Mouse (Mus musculus): ENCODE results near the gene Cdk19. TPM values are rescaled to one million over a fixed set of nuclear protein-coding genes. Genes with fewer than 3 reads are reported as not detected.

Cdk19 gene
- polyA plus RNA-seq, 1 experiment: 31.0 TPM

DNA sequence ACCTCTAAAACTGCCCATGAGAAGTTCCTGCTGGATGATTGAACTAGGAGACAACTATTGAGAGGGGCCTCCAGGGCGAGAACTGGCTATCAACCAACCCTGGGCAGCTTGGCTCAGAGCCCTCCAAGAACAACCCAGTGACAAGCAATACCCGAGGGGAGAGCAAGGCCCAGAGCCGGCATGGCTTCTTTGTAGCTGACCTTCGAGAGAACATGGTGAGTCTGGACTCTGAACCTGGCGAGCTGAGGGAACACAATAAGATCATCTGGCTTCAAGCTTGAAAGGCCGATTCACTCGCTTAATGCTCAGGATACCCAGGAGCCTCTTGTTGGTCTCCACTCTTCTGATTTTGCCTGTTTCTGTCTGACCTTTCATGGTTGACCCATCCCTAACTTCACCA, 151.8 kb downstream of the Cdk19 start:
- no peaks in the 10 kb centered on the region for H3K36me3 ChIP-seq (ENCODE audit: control insufficient read depth, insufficient read depth, low read length)
- no peak overlapping the region for H3K4me3 ChIP-seq (ENCODE audit: control insufficient read depth, insufficient read depth, low read length)
- H3K27ac ChIP-seq (ENCODE audit: control insufficient read depth, insufficient read depth, low read length): no peak overlapping the region
- peaks cover 22% of the 10 kb centered on the region for H3K4me1 ChIP-seq (replicated peaks; ENCODE audit: control insufficient read depth, insufficient read depth, low read length)
- no peak for TF ChIP-seq POLR2A (IDR thresholded peaks at IDR 0.05; ENCODE audit: control insufficient read depth, extremely low read depth, insufficient read depth, low read length, poor library complexity)
- WGBS: 98% methylated on average over 7 of the region's 7 CpGs
- no peaks in the 10 kb centered on the region for H3K27me3 ChIP-seq (ENCODE audit: control insufficient read depth, insufficient read depth, low read length)
- no peak for DNase-seq

DNA sequence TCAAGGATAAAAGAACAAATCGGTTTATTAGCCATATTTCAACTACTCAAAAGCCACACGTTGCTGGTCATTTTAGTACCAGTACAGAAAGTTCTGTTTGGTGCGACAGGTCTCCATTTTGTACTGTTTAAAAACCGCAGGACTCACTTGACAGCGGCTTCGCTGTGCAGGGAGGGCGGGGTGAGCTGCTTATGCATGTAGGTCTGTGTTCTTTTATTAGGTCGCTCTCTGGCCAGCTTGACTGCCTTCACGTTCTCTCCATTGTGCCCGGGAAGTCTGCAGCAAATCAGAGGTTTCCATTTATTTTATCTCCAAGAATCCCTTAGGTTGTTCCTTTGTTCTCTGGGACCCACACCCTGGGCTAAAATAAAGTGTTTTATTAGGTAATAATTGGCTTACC, 152.4 kb downstream of the Cdk19 start:
- Histone ChIP-seq H3K27me3 (ENCODE audit: control insufficient read depth, insufficient read depth, low read length) (no peaks in the 10 kb centered on the region), H3K4me3 (ENCODE audit: control insufficient read depth, insufficient read depth, low read length) (no peak overlapping the region), H3K36me3 (ENCODE audit: control insufficient read depth, insufficient read depth, low read length) (no peaks in the 10 kb centered on the region), H3K4me1 (replicated peaks; ENCODE audit: control insufficient read depth, insufficient read depth, low read length) (peaks cover 25% of the 10 kb centered on the region), H3K27ac (ENCODE audit: control insufficient read depth, insufficient read depth, low read length) (no peak overlapping the region)
- 97% methylated on average over 10 of the region's 10 CpGs for WGBS
- no peak for TF ChIP-seq CTCF (IDR thresholded peaks at IDR 0.05; ENCODE audit: borderline replicate concordance, control insufficient read depth, extremely low read depth, insufficient read depth, low read length, poor library complexity)
- DNase-seq: no peak

- Histone ChIP-seq H3K4me1 (replicated peaks; ENCODE audit: control insufficient read depth, insufficient read depth, low read length) (peaks cover 41% of the 10 kb centered on the region), H3K4me3 (ENCODE audit: control insufficient read depth, insufficient read depth, low read length) (no peak overlapping the region), H3K27me3 (ENCODE audit: control insufficient read depth, insufficient read depth, low read length) (no peaks in the 10 kb centered on the region), H3K27ac (ENCODE audit: control insufficient read depth, insufficient read depth, low read length) (peak overlapping the region; percentile 24), H3K36me3 (ENCODE audit: control insufficient read depth, insufficient read depth, low read length) (no peaks in the 10 kb centered on the region)
- DNase-seq: no peak
- WGBS: 65% methylated on average over 9 of the region's 9 CpGs
- TF ChIP-seq CTCF (IDR thresholded peaks at IDR 0.05; ENCODE audit: borderline replicate concordance, control insufficient read depth, extremely low read depth, insufficient read depth, low read length, poor library complexity): no peak
- no peak for TF ChIP-seq POLR2A (IDR thresholded peaks at IDR 0.05; ENCODE audit: control insufficient read depth, extremely low read depth, insufficient read depth, low read length, poor library complexity)
These were observed 155.1 kb downstream of the Cdk19 start for GRCm38 (mm10) chr10:40494181-40495162.

DNA sequence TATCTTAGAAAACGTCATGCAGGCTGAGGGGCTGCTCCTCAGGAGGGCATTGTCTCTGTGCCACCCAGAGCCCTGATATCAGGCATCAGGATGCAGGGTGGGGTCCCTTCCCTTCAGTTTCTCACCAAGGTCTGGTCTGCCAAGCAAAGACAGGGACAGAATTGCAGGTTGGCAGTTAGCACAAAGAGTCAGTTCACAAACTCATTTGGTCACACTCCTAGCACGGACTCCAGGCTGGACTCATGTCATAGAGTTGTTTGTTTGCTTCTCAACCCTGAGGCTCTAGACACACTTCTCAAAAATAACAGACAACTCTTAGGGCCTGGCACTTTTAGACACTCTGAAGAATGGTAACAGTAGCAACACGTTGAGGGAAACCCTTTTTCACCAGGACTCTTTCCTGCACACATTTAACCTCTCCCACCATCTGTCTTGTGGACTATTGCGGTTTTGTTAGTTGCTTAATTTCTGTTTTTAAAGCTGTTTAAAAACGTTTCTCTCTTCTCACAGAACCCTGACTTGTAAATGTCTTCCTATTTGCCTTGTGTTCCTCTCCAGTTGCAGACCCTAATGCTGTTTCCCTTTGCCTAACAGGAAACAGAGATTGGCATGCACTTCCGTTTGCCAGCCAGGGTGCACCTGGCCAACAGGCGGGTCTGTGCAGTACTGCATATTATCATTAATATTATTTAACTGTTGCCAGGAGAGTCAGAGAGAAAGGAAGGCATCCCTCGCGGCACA, 158.1 kb downstream of the Cdk19 start:
- H3K27ac ChIP-seq (ENCODE audit: control insufficient read depth, insufficient read depth, low read length): peak overlapping the region; percentile 70

GRCm38 (mm10) chr10:40498426-40498825, 159.1 kb downstream of the Cdk19 start:
- TF ChIP-seq POLR2A (IDR thresholded peaks at IDR 0.05; ENCODE audit: control insufficient read depth, extremely low read depth, insufficient read depth, low read length, poor library complexity): no peak
- TF ChIP-seq CTCF (IDR thresholded peaks at IDR 0.05; ENCODE audit: borderline replicate concordance, control insufficient read depth, extremely low read depth, insufficient read depth, low read length, poor library complexity): no peak
- no peaks in the 10 kb centered on the region for H3K27me3 ChIP-seq (ENCODE audit: control insufficient read depth, insufficient read depth, low read length)
- peaks cover 54% of the 10 kb centered on the region for H3K4me1 ChIP-seq (replicated peaks; ENCODE audit: control insufficient read depth, insufficient read depth, low read length)
- 0 out of 2 replicates have a peak overlapping the region, but pooled peaks have one; percentile 46 for H3K27ac ChIP-seq (ENCODE audit: control insufficient read depth, insufficient read depth, low read length)
- 68% methylated on average over 4 of the region's 4 CpGs for WGBS
- no peak overlapping the region for H3K4me3 ChIP-seq (ENCODE audit: control insufficient read depth, insufficient read depth, low read length)
- H3K36me3 ChIP-seq (ENCODE audit: control insufficient read depth, insufficient read depth, low read length): no peaks in the 10 kb centered on the region
- no peak for DNase-seq

More for the DNA sequence above, 158.1 kb downstream of the Cdk19 start:
- Histone ChIP-seq H3K4me3 (ENCODE audit: control insufficient read depth, insufficient read depth, low read length) (no peak overlapping the region), H3K4me1 (replicated peaks; ENCODE audit: control insufficient read depth, insufficient read depth, low read length) (peaks cover 51% of the 10 kb centered on the region), H3K27me3 (ENCODE audit: control insufficient read depth, insufficient read depth, low read length) (no peaks in the 10 kb centered on the region), H3K36me3 (ENCODE audit: control insufficient read depth, insufficient read depth, low read length) (no peaks in the 10 kb centered on the region)
- WGBS: 14% methylated on average over 9 of the region's 9 CpGs
- TF ChIP-seq CTCF (IDR thresholded peaks at IDR 0.05; ENCODE audit: borderline replicate concordance, control insufficient read depth, extremely low read depth, insufficient read depth, low read length, poor library complexity): no peak
- TF ChIP-seq POLR2A (IDR thresholded peaks at IDR 0.05; ENCODE audit: control insufficient read depth, extremely low read depth, insufficient read depth, low read length, poor library complexity): no peak
- DNase-seq: peak; percentile 54

GRCm38 (mm10) chr10:40499314-40500252, 160.2 kb downstream of the Cdk19 start:
- H3K4me1 ChIP-seq (replicated peaks; ENCODE audit: control insufficient read depth, insufficient read depth, low read length): peaks cover 48% of the 10 kb centered on the region
- DNase-seq: peak; percentile 61
- peak overlapping the region; percentile 24 for H3K4me3 ChIP-seq (ENCODE audit: control insufficient read depth, insufficient read depth, low read length)

More at GRCm38 (mm10) chr10:40499314-40500252, 160.2 kb downstream of the Cdk19 start:
- Histone ChIP-seq H3K27ac (ENCODE audit: control insufficient read depth, insufficient read depth, low read length) (peak overlapping the region; percentile 89), H3K27me3 (ENCODE audit: control insufficient read depth, insufficient read depth, low read length) (no peaks in the 10 kb centered on the region), H3K36me3 (ENCODE audit: control insufficient read depth, insufficient read depth, low read length) (no peaks in the 10 kb centered on the region)
- 10% methylated on average over 18 of the region's 18 CpGs for WGBS
- TF ChIP-seq CTCF (IDR thresholded peaks at IDR 0.05; ENCODE audit: borderline replicate concordance, control insufficient read depth, extremely low read depth, insufficient read depth, low read length, poor library complexity) (no peak), POLR2A (IDR thresholded peaks at IDR 0.05; ENCODE audit: control insufficient read depth, extremely low read depth, insufficient read depth, low read length, poor library complexity) (0 out of 2 replicates have a peak, but pooled peaks have one; percentile 29)

All from thymus, adult 2 months (tissue).